Mouse (Mus musculus) megakaryocyte, embryonic 14.5 days (primary cell): ENCODE data around the gene Dlec1. TPM values are rescaled to one million over a fixed set of nuclear protein-coding genes. Genes with fewer than 3 reads are reported as not detected.

Source experiments
- H3K27me3 ChIP-seq: replicated peaks from 2 replicates; pipeline ENCODE3; 2012; ENCODE audit warnings: inconsistent platforms
- H3K36me3 ChIP-seq: replicated peaks from 2 replicates; pipeline ENCODE3; 2012; ENCODE audit warnings: low read length, inconsistent platforms, mixed read lengths
- H3K4me1 ChIP-seq: 2 replicates; pipeline ENCODE4 v1.6.1; 2012; ENCODE audit warnings: inconsistent platforms
- H3K4me3 ChIP-seq: replicated peaks from 2 replicates; pipeline ENCODE3; 2012; ENCODE audit warnings: moderate library complexity, mild to moderate bottlenecking, inconsistent platforms
- H3K9me3 ChIP-seq: 2 replicates; pipeline ENCODE4 v1.6.1; 2012; ENCODE audit warnings: inconsistent platforms
- FLI1 ChIP-seq: IDR thresholded peaks from 2 replicates; pipeline ENCODE4 v1.6.1; 2012; ENCODE audit warnings: low read length, inconsistent platforms, mixed read lengths
- GATA1 ChIP-seq: IDR thresholded peaks from 3 replicates; pipeline ENCODE4 v1.6.1; 2012; ENCODE audit warnings: mixed read lengths, low read length, inconsistent platforms, borderline replicate concordance
- polyA plus RNA-seq: library from polyadenylated mRNA; stranded (reverse); fragments of >175 nt; gene quantifications from 2 replicates; pipeline ENCODE4 v1.2.3, GENCODE M21; 2012; ENCODE audit warnings: low replicate concordance; ENCODE audit not compliant: insufficient read depth

Gene Dlec1
- polyA plus RNA-seq, 1 experiment: not detected

- peaks cover 6% of the 10 kb centered on the region for H3K4me1 ChIP-seq
- TF ChIP-seq FLI1 (no peak), GATA1 (no peak)
- peaks cover 4% of the 10 kb centered on the region for H3K9me3 ChIP-seq
- no peak overlapping the region for H3K4me3 ChIP-seq
- no peaks in the 10 kb centered on the region for H3K36me3 ChIP-seq
- H3K27me3 ChIP-seq: peaks cover 41% of the 10 kb centered on the region
Measured at GRCm38 (mm10) chr9:119130692-119131091, 28.4 kb downstream of the Dlec1 start.

- Histone ChIP-seq H3K9me3 (peaks cover 5% of the 10 kb centered on the region), H3K27me3 (peaks cover 49% of the 10 kb centered on the region), H3K36me3 (no peaks in the 10 kb centered on the region), H3K4me1 (peaks cover 10% of the 10 kb centered on the region), H3K4me3 (no peak overlapping the region)
- no peak for TF ChIP-seq FLI1
- no peak for TF ChIP-seq GATA1
Measured at GRCm38 (mm10) chr9:119138836-119139235, 36.6 kb downstream of the Dlec1 start.

- H3K36me3 ChIP-seq: no peaks in the 10 kb centered on the region
- H3K27me3 ChIP-seq: peaks cover 49% of the 10 kb centered on the region
- TF ChIP-seq FLI1: no peak
- TF ChIP-seq GATA1: no peak
- no peak overlapping the region for H3K4me3 ChIP-seq
- no peaks in the 10 kb centered on the region for H3K9me3 ChIP-seq
- H3K4me1 ChIP-seq: peaks cover 10% of the 10 kb centered on the region
Measured at GRCm38 (mm10) chr9:119142066-119142465, 39.8 kb downstream of the Dlec1 start.

- Histone ChIP-seq H3K36me3 (no peaks in the 10 kb centered on the region), H3K4me3 (no peak overlapping the region), H3K27me3 (peaks cover 40% of the 10 kb centered on the region), H3K4me1 (no peaks in the 10 kb centered on the region; the same call in 1 of the 2 replicates), H3K9me3 (no peaks in the 10 kb centered on the region)
- TF ChIP-seq FLI1: no peak
Measured at GRCm38 (mm10) chr9:119143372-119143771, 41.1 kb downstream of the Dlec1 start.

- no peak for TF ChIP-seq GATA1
- TF ChIP-seq FLI1: no peak
- H3K27me3 ChIP-seq: peaks cover 27% of the 10 kb centered on the region
- H3K4me1 ChIP-seq: no peaks in the 10 kb centered on the region
- H3K36me3 ChIP-seq: no peaks in the 10 kb centered on the region
- H3K9me3 ChIP-seq: no peaks in the 10 kb centered on the region; the same call in 1 of the 2 replicates
- H3K4me3 ChIP-seq: no peak overlapping the region
Measured at GRCm38 (mm10) chr9:119144696-119145095, 42.4 kb downstream of the Dlec1 start.

- Histone ChIP-seq H3K9me3 (no peaks in the 10 kb centered on the region; the same call in 1 of the 2 replicates), H3K4me1 (no peaks in the 10 kb centered on the region), H3K27me3 (peaks cover 24% of the 10 kb centered on the region), H3K4me3 (no peak overlapping the region), H3K36me3 (no peaks in the 10 kb centered on the region)
- no peak for TF ChIP-seq GATA1
- TF ChIP-seq FLI1: no peak
Measured at GRCm38 (mm10) chr9:119145137-119145536, 42.9 kb downstream of the Dlec1 start.

- H3K9me3 ChIP-seq: no peaks in the 10 kb centered on the region; the same call in 1 of the 2 replicates
- no peaks in the 10 kb centered on the region for H3K36me3 ChIP-seq
- no peak overlapping the region for H3K4me3 ChIP-seq
- TF ChIP-seq FLI1: no peak
- no peak for TF ChIP-seq GATA1
- peaks cover 25% of the 10 kb centered on the region for H3K27me3 ChIP-seq
- H3K4me1 ChIP-seq: no peaks in the 10 kb centered on the region
Measured at GRCm38 (mm10) chr9:119145638-119146037, 43.4 kb downstream of the Dlec1 start.

GRCm38 (mm10) chr9:119146098-119146770 is 44.0 kb downstream of the Dlec1 start:
- peaks cover 21% of the 10 kb centered on the region for H3K27me3 ChIP-seq
- TF ChIP-seq GATA1 (no peak), FLI1 (no peak)
- H3K9me3 ChIP-seq: no peaks in the 10 kb centered on the region; the same call in 1 of the 2 replicates
- H3K4me3 ChIP-seq: no peak overlapping the region
- H3K4me1 ChIP-seq: no peaks in the 10 kb centered on the region
- no peaks in the 10 kb centered on the region for H3K36me3 ChIP-seq

- peaks cover 39% of the 10 kb centered on the region for H3K27me3 ChIP-seq
- no peaks in the 10 kb centered on the region for H3K4me1 ChIP-seq
- H3K36me3 ChIP-seq: no peaks in the 10 kb centered on the region
- H3K4me3 ChIP-seq: no peak overlapping the region
- no peaks in the 10 kb centered on the region; the same call in 1 of the 2 replicates for H3K9me3 ChIP-seq
- TF ChIP-seq FLI1 (no peak), GATA1 (no peak)
Measured at GRCm38 (mm10) chr9:119149601-119150000, 47.3 kb downstream of the Dlec1 start.

- H3K9me3 ChIP-seq: no peaks in the 10 kb centered on the region; the same call in 1 of the 2 replicates
- H3K4me3 ChIP-seq: no peak overlapping the region
- H3K27me3 ChIP-seq: peaks cover 51% of the 10 kb centered on the region
- peaks cover 10% of the 10 kb centered on the region for H3K4me1 ChIP-seq
- H3K36me3 ChIP-seq: no peaks in the 10 kb centered on the region
- no peak for TF ChIP-seq FLI1
- no peak for TF ChIP-seq GATA1
Measured at GRCm38 (mm10) chr9:119151751-119152150, 49.5 kb downstream of the Dlec1 start.
